Mouse (Mus musculus): ENCODE measurements around the gene Iqsec1.

The Iqsec1 gene

GRCm38 (mm10) chr6:90786589-90786988 lies 201.9 kb downstream of the Iqsec1 start:
- DNase-seq (ENCODE audit: low spot score in 2 of 2) = peak in 1 of 2 experiments; percentile 43

GRCm38 (mm10) chr6:90783945-90784344 lies 204.5 kb downstream of the Iqsec1 start:
- DNase-seq (ENCODE audit: low spot score in 2 of 2) = peak in 1 of 2 experiments; percentile 38

- no peak for DNase-seq (ENCODE audit: low spot score in 2 of 2)
Observed at GRCm38 (mm10) chr6:90783176-90783575, 205.3 kb downstream of the Iqsec1 start.

GRCm38 (mm10) chr6:90781921-90782770 lies 206.3 kb downstream of the Iqsec1 start:
- DNase-seq (ENCODE audit: low spot score in 2 of 2) = peak; percentile 63 to 69

- no peak for DNase-seq (ENCODE audit: low spot score in 2 of 2)
Observed at GRCm38 (mm10) chr6:90780532-90780931, 208.0 kb downstream of the Iqsec1 start.

- no peak for DNase-seq (ENCODE audit: low spot score in 2 of 2)
Observed at GRCm38 (mm10) chr6:90778841-90779240, 209.6 kb downstream of the Iqsec1 start.

GRCm38 (mm10) chr6:90777302-90777701 lies 211.2 kb downstream of the Iqsec1 start:
- no peak for DNase-seq (ENCODE audit: low spot score in 2 of 2)

GRCm38 (mm10) chr6:90775606-90776005 lies 212.9 kb downstream of the Iqsec1 start:
- no peak for DNase-seq (ENCODE audit: low spot score in 2 of 2)

- no peak for DNase-seq (ENCODE audit: low spot score in 2 of 2)
Observed at GRCm38 (mm10) chr6:90773811-90774233, 214.7 kb downstream of the Iqsec1 start.

- no peak for DNase-seq (ENCODE audit: low spot score in 2 of 2)
Observed at GRCm38 (mm10) chr6:90772120-90772519, 216.4 kb downstream of the Iqsec1 start.

- no peak for DNase-seq (ENCODE audit: low spot score in 2 of 2)
Observed at GRCm38 (mm10) chr6:90768526-90768925, 220.0 kb downstream of the Iqsec1 start.

- DNase-seq (ENCODE audit: low spot score in 2 of 2) = no peak
Observed at GRCm38 (mm10) chr6:90767874-90768273, 220.6 kb downstream of the Iqsec1 start.

GRCm38 (mm10) chr6:90764753-90765152 lies 223.7 kb downstream of the Iqsec1 start:
- no peak for DNase-seq (ENCODE audit: low spot score in 2 of 2)

GRCm38 (mm10) chr6:90763959-90764591 lies 224.4 kb downstream of the Iqsec1 start:
- DNase-seq (ENCODE audit: low spot score in 2 of 2) = peak; percentile 58 to 64

GRCm38 (mm10) chr6:90763295-90763694 lies 225.2 kb downstream of the Iqsec1 start:
- DNase-seq (ENCODE audit: low spot score in 2 of 2) = no peak

- DNase-seq (ENCODE audit: low spot score in 2 of 2) = no peak
Observed at GRCm38 (mm10) chr6:90762120-90762736, 226.3 kb downstream of the Iqsec1 start.

GRCm38 (mm10) chr6:90761301-90762056 lies 227.0 kb downstream of the Iqsec1 start:
- DNase-seq (ENCODE audit: low spot score in 2 of 2) = no peak

GRCm38 (mm10) chr6:90760886-90761285 lies 227.6 kb downstream of the Iqsec1 start:
- no peak for DNase-seq (ENCODE audit: low spot score in 2 of 2)

- no peak for DNase-seq (ENCODE audit: low spot score in 2 of 2)
Observed at GRCm38 (mm10) chr6:90759754-90760153, 228.7 kb downstream of the Iqsec1 start.

GRCm38 (mm10) chr6:90758155-90758554 lies 230.3 kb downstream of the Iqsec1 start:
- DNase-seq (ENCODE audit: low spot score in 2 of 2) = no peak

- no peak for DNase-seq (ENCODE audit: low spot score in 2 of 2)
Observed at GRCm38 (mm10) chr6:90757427-90757883, 231.0 kb downstream of the Iqsec1 start.

- no peak for DNase-seq (ENCODE audit: low spot score in 2 of 2)
Observed at GRCm38 (mm10) chr6:90756561-90756960, 231.9 kb downstream of the Iqsec1 start.

All from frontal cortex, postnatal 10 days (tissue).